Mouse (Mus musculus) heart, adult 2 months (tissue): ENCODE measurements at regions not wholly inside any gene's neighbourhood (a gene's known extent, or its start where the extent isn't known, plus 50 kb on each side); places are given as distances from the start of the nearest gene placed in this dataset.

Source experiments
- DNase-seq, 2 experiments: peaks; one replicate each; pipeline ENCODE4 v3.0.0; 2021
- H3K27ac ChIP-seq: fragments of 200-600 bp; 2 replicates; pipeline ENCODE4 v1.8.1; 2022
- H3K27me3 ChIP-seq: fragments of 200-500 bp; 2 replicates; pipeline ENCODE4 v1.6.1; 2012; ENCODE audit warnings: mild to moderate bottlenecking, low read length, inconsistent platforms, mixed read lengths; ENCODE audit not compliant: control insufficient read depth, insufficient read depth
- H3K36me3 ChIP-seq: fragments of 200-500 bp; 2 replicates; pipeline ENCODE4 v1.6.1; 2012; ENCODE audit warnings: low read length, inconsistent platforms; ENCODE audit not compliant: control insufficient read depth, insufficient read depth
- H3K4me1 ChIP-seq: fragments of 200-500 bp; 2 replicates; pipeline ENCODE4 v1.6.1; 2011; ENCODE audit warnings: low read length; ENCODE audit not compliant: control insufficient read depth, insufficient read depth
- H3K4me3 ChIP-seq: fragments of 200-600 bp; 2 replicates; pipeline ENCODE4 v1.8.1; 2022
- H3K79me2 ChIP-seq: fragments of 200-500 bp; replicated peaks from 2 replicates; pipeline ENCODE4 v1.6.1; 2012; ENCODE audit warnings: mild to moderate bottlenecking, inconsistent platforms, low read length, moderate library complexity, mixed read lengths; ENCODE audit not compliant: control insufficient read depth, insufficient read depth
- H3K9ac ChIP-seq: fragments of 200-500 bp; 2 replicates; pipeline ENCODE4 v1.6.1; 2012; ENCODE audit warnings: low read depth, mild to moderate bottlenecking, control low read depth, inconsistent platforms, low read length, mixed read lengths
- CTCF ChIP-seq: fragments of 200-600 bp; IDR thresholded peaks from 2 replicates; pipeline ENCODE4 v1.8.1; 2022; ENCODE audit warnings: antibody characterized with exemption, mild to moderate bottlenecking, moderate library complexity
- EP300 ChIP-seq: fragments of 200-500 bp; IDR thresholded peaks from 2 replicates; pipeline ENCODE4 v1.6.1; 2011; ENCODE audit warnings: low read depth, low read length, control low read depth; ENCODE audit not compliant: insufficient read depth
- POLR2A ChIP-seq: fragments of 200-500 bp; IDR thresholded peaks from 2 replicates; pipeline ENCODE4 v1.6.1; 2011; ENCODE audit warnings: mild to moderate bottlenecking, low read depth, low read length, control low read depth; ENCODE audit not compliant: insufficient read depth
- WGBS: fragments of 180-500 bp; shearing (Covaris S2); methylation state at CpG from one replicate; pipeline ENCODE4 v1.1.7; 2018; 5-methylcytosine and 5-hydroxymethylcytosine counted together
- intact Hi-C: fragments of 180-260 bp; cut with DNase I; formaldehyde crosslinking; loops from one replicate; pipeline ENCODE4 v1.15.1; 2025

- Histone ChIP-seq H3K79me2 (no peaks in the 10 kb centered on the region), H3K4me3 (no peak overlapping the region), H3K9ac (no peak overlapping the region), H3K36me3 (no peaks in the 10 kb centered on the region), H3K27me3 (no peaks in the 10 kb centered on the region), H3K4me1 (no peaks in the 10 kb centered on the region), H3K27ac (no peak overlapping the region)
- no peak for DNase-seq
- TF ChIP-seq POLR2A (no peak), EP300 (no peak), CTCF (no peak)
- WGBS: 38% methylated on average over 3 of the region's 3 CpGs
- intact Hi-C loops: no loop called here
These were observed 590.3 kb downstream of the Rab28 start for GRCm38 (mm10) chr5:41117658-41118057.

GRCm38 (mm10) chr5:41087773-41088172 is 620.2 kb downstream of the Rab28 start:
- intact Hi-C loops: no loop called here
- no peak for DNase-seq
- H3K27me3 ChIP-seq: no peaks in the 10 kb centered on the region
- no peak overlapping the region for H3K27ac ChIP-seq
- 42% methylated on average over 5 of the region's 5 CpGs for WGBS
- no peaks in the 10 kb centered on the region for H3K36me3 ChIP-seq
- no peak overlapping the region for H3K9ac ChIP-seq
- H3K4me1 ChIP-seq: no peaks in the 10 kb centered on the region
- no peak overlapping the region for H3K4me3 ChIP-seq
- no peak for TF ChIP-seq POLR2A
- TF ChIP-seq EP300: no peak
- TF ChIP-seq CTCF: no peak
- H3K79me2 ChIP-seq: no peaks in the 10 kb centered on the region

GRCm38 (mm10) chr5:41076412-41076811 is 631.5 kb downstream of the Rab28 start:
- Histone ChIP-seq H3K27ac (no peak overlapping the region), H3K36me3 (no peaks in the 10 kb centered on the region), H3K4me3 (no peak overlapping the region), H3K27me3 (no peaks in the 10 kb centered on the region), H3K79me2 (no peaks in the 10 kb centered on the region), H3K9ac (no peak overlapping the region), H3K4me1 (no peaks in the 10 kb centered on the region)
- intact Hi-C loops: no loop called here
- TF ChIP-seq EP300 (no peak), POLR2A (no peak), CTCF (no peak)
- DNase-seq: no peak
- 58% methylated on average over 2 of the region's 2 CpGs for WGBS

DNA sequence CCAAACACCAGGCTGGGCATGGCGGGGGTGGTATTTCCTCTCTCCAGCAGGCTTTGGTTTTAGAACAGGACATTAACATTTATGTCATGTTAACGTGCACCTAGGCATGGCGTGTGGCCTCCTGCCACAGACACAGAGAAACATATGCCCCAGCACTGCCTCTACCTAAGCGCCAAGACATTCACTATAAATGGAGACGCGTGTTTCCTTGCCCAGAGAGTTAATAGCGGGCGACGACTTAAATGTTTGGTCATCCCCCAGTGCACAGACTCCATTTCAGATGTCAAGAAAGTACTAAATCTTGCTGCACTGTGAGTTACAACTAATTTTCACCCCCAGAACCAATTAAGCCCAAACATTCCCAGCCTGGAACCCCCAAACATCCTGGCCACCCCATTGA is 646.3 kb downstream of the Rab28 start:
- WGBS: 86% methylated on average over 9 of the region's 9 CpGs

GRCm38 (mm10) chr5:41061222-41061621 is 646.7 kb downstream of the Rab28 start:
- Histone ChIP-seq H3K27ac (no peak overlapping the region), H3K4me1 (no peaks in the 10 kb centered on the region), H3K27me3 (no peaks in the 10 kb centered on the region), H3K79me2 (no peaks in the 10 kb centered on the region), H3K9ac (no peak overlapping the region), H3K4me3 (no peak overlapping the region), H3K36me3 (no peaks in the 10 kb centered on the region)
- no peak for TF ChIP-seq EP300
- intact Hi-C loops: no loop called here
- WGBS: 62% methylated on average over 3 of the region's 3 CpGs
- DNase-seq: no peak

More for the DNA sequence above, 646.3 kb downstream of the Rab28 start:
- no peak for DNase-seq
- H3K4me3 ChIP-seq: no peak overlapping the region
- H3K79me2 ChIP-seq: no peaks in the 10 kb centered on the region
- TF ChIP-seq EP300 (no peak), POLR2A (no peak), CTCF (no peak)
- H3K27me3 ChIP-seq: no peaks in the 10 kb centered on the region
- intact Hi-C loops: no loop called here
- H3K4me1 ChIP-seq: no peaks in the 10 kb centered on the region
- H3K36me3 ChIP-seq: no peaks in the 10 kb centered on the region
- H3K27ac ChIP-seq: no peak overlapping the region
- H3K9ac ChIP-seq: no peak overlapping the region

DNA sequence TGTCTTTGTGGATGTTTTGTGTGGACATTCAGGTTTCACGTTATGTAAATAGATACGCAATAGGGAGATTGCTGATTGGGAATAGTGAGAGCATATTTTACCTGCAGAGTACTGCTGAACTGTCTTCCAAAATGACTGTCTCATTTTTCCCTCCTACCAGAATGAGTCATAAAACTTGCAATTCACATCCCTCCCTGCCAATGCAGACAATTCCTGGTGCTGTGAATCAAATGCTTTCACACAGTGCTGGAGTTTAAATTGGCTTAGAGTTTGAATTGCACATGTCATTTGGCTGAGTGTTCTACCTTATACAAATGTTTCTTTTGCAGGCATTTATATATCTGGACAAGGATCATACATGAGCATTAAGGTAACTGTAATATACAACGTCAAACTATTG is 649.9 kb downstream of the Rab28 start:
- H3K9ac ChIP-seq: no peak overlapping the region
- DNase-seq: no peak
- no peak overlapping the region for H3K4me3 ChIP-seq
- intact Hi-C loops: no loop called here
- H3K36me3 ChIP-seq: no peaks in the 10 kb centered on the region
- no peak overlapping the region for H3K27ac ChIP-seq
- H3K79me2 ChIP-seq: no peaks in the 10 kb centered on the region
- WGBS: 90% methylated on average over 3 of the region's 3 CpGs
- no peaks in the 10 kb centered on the region for H3K27me3 ChIP-seq
- no peaks in the 10 kb centered on the region for H3K4me1 ChIP-seq
- no peak for TF ChIP-seq POLR2A
- no peak for TF ChIP-seq CTCF
- TF ChIP-seq EP300: no peak

DNA sequence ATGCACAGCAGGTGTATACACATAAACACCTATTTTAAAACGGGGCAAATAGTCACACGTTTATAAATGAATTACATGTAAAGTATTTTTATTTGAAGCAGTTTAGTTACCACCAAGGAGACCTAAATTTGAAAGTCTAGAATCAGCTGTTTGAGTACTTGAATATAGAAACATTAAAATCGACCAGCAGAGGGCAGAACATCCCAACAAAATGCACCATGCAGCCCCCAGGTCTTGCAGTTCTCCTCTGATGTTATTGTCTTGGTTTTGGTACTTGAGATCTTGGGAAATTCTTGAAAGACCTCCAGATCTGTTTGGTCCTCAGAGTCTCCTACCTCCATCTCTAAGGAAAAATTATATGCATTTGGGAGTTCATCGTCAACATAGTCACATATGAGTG is 656.0 kb downstream of the Rab28 start:
- WGBS: 28% methylated on average over 4 of the region's 4 CpGs
- Histone ChIP-seq H3K4me3 (no peak overlapping the region), H3K27ac (no peak overlapping the region), H3K9ac (no peak overlapping the region), H3K27me3 (no peaks in the 10 kb centered on the region), H3K79me2 (no peaks in the 10 kb centered on the region), H3K4me1 (no peaks in the 10 kb centered on the region), H3K36me3 (no peaks in the 10 kb centered on the region)
- TF ChIP-seq EP300 (no peak), CTCF (peak; percentile 47), POLR2A (no peak)
- intact Hi-C loops: loop anchor here (1.0 kb wide), 1 partner anchor 718 kb away; no protein-coding TSS in a partner anchor
- DNase-seq: no peak
